Mouse (Mus musculus) cerebellum, postnatal 14 days (tissue): ENCODE results near the gene Rasd2.

ENCODE experiments used
- DNase-seq, 2 experiments: peaks; one replicate each; pipeline ENCODE4 v3.0.0; 2021; ENCODE audit warnings: mixed read lengths in 2 of 2

The Rasd2 gene

GRCm38 (mm10) chr8:75213686-75214085 lies at the start of gene Rasd2:
TSS of gene Rasd2 (plus strand) at chr8:75213944.
- DNase-seq: peak; percentile 33 to 49

GRCm38 (mm10) chr8:75169363-75169762 lies 44.4 kb upstream of the Rasd2 start:
- peak; percentile 80 to 89 for DNase-seq

GRCm38 (mm10) chr8:75172009-75172685 lies 41.6 kb upstream of the Rasd2 start:
- DNase-seq: no peak

- DNase-seq: no peak
Measured at GRCm38 (mm10) chr8:75193022-75193421, 20.7 kb upstream of the Rasd2 start.

GRCm38 (mm10) chr8:75194473-75195071 lies 19.2 kb upstream of the Rasd2 start:
- no peak for DNase-seq

- no peak for DNase-seq
Measured at GRCm38 (mm10) chr8:75197170-75197569, 16.6 kb upstream of the Rasd2 start.

- no peak for DNase-seq
Measured at GRCm38 (mm10) chr8:75197862-75198261, 15.9 kb upstream of the Rasd2 start.

GRCm38 (mm10) chr8:75198300-75198699 lies 15.4 kb upstream of the Rasd2 start:
- no peak for DNase-seq

GRCm38 (mm10) chr8:75198988-75199765 lies 14.6 kb upstream of the Rasd2 start:
- peak in 1 of 2 experiments; percentile 20 for DNase-seq

- DNase-seq: peak; percentile 21 to 23
Measured at GRCm38 (mm10) chr8:75199914-75200313, 13.8 kb upstream of the Rasd2 start.

- no peak for DNase-seq
Measured at GRCm38 (mm10) chr8:75202041-75202656, 11.6 kb upstream of the Rasd2 start.

- DNase-seq: peak in 1 of 2 experiments; percentile 28
Measured at GRCm38 (mm10) chr8:75202913-75203312, 10.8 kb upstream of the Rasd2 start.

- DNase-seq: no peak
Measured at GRCm38 (mm10) chr8:75203420-75203819, 10.3 kb upstream of the Rasd2 start.

GRCm38 (mm10) chr8:75204190-75204868 lies 9.4 kb upstream of the Rasd2 start:
- peak; percentile 22 to 27 for DNase-seq

GRCm38 (mm10) chr8:75211461-75211860 lies 2.3 kb upstream of the Rasd2 start:
- DNase-seq: peak; percentile 65 to 68

GRCm38 (mm10) chr8:75212631-75213306 lies 975 bp upstream of the Rasd2 start:
- DNase-seq: peak; percentile 94 to 97

- no peak for DNase-seq
Measured at GRCm38 (mm10) chr8:75213307-75213651, 465 bp upstream of the Rasd2 start.

- DNase-seq: peak; percentile 70 to 80
Measured at GRCm38 (mm10) chr8:75215046-75215445, 1.3 kb downstream of the Rasd2 start.

GRCm38 (mm10) chr8:75215931-75216330 lies 2.2 kb downstream of the Rasd2 start:
- DNase-seq: peak; percentile 40 to 49

GRCm38 (mm10) chr8:75216886-75217285 lies 3.1 kb downstream of the Rasd2 start:
- peak; percentile 83 to 89 for DNase-seq

- peak; percentile 91 to 96 for DNase-seq
Measured at GRCm38 (mm10) chr8:75217969-75218368, 4.2 kb downstream of the Rasd2 start.
